Mouse (Mus musculus) embryonic fibroblast, embryonic 13.5 days (primary cell): ENCODE measurements around the gene Nhlrc2. TPM values are rescaled to one million over a fixed set of nuclear protein-coding genes. Genes with fewer than 3 reads are reported as not detected.

Source experiments
- H3K27ac ChIP-seq: 2 replicates; pipeline ENCODE4 v1.5.1; 2012; ENCODE audit warnings: low read length, control low read depth, inconsistent platforms; ENCODE audit not compliant: insufficient read depth
- H3K4me1 ChIP-seq: 2 replicates; pipeline ENCODE4 v1.6.1; 2011; ENCODE audit warnings: low read length; ENCODE audit not compliant: control insufficient read depth, insufficient read depth
- H3K4me3 ChIP-seq: 2 replicates; pipeline ENCODE4 v1.5.1; 2011; ENCODE audit warnings: mild to moderate bottlenecking, control low read depth, low read length; ENCODE audit not compliant: insufficient read depth
- CTCF ChIP-seq: IDR thresholded peaks from 2 replicates; pipeline ENCODE4 v1.5.1; 2011; ENCODE audit warnings: mild to moderate bottlenecking, control low read depth, low read length, moderate library complexity, borderline replicate concordance; ENCODE audit not compliant: insufficient read depth
- POLR2A ChIP-seq: IDR thresholded peaks from 2 replicates; pipeline ENCODE4 v1.6.1; 2011; ENCODE audit warnings: low read depth, mild to moderate bottlenecking, control low read depth, low read length, moderate library complexity
- polyA plus RNA-seq: library from polyadenylated mRNA; stranded (reverse); fragments of >200 nt; gene quantifications from 2 replicates; pipeline ENCODE4 v1.2.4, GENCODE M21; 2011; ENCODE audit warnings: low read depth; ENCODE audit not compliant: missing spikeins, insufficient read length

Nhlrc2 gene
- polyA plus RNA-seq, 1 experiment, result 20.2 TPM

- TF ChIP-seq CTCF (no peak), POLR2A (no peak)
- H3K27ac ChIP-seq, result no peak overlapping the region
- no peaks in the 10 kb centered on the region for H3K4me1 ChIP-seq
- H3K4me3 ChIP-seq, result no peak overlapping the region
Observed at GRCm38 (mm10) chr19:56619546-56619945, 71.5 kb downstream of the Nhlrc2 start.

- Histone ChIP-seq H3K27ac (no peak overlapping the region), H3K4me1 (no peaks in the 10 kb centered on the region), H3K4me3 (no peak overlapping the region)
- TF ChIP-seq POLR2A (no peak), CTCF (no peak)
Observed at GRCm38 (mm10) chr19:56621876-56622275, 73.8 kb downstream of the Nhlrc2 start.

DNA sequence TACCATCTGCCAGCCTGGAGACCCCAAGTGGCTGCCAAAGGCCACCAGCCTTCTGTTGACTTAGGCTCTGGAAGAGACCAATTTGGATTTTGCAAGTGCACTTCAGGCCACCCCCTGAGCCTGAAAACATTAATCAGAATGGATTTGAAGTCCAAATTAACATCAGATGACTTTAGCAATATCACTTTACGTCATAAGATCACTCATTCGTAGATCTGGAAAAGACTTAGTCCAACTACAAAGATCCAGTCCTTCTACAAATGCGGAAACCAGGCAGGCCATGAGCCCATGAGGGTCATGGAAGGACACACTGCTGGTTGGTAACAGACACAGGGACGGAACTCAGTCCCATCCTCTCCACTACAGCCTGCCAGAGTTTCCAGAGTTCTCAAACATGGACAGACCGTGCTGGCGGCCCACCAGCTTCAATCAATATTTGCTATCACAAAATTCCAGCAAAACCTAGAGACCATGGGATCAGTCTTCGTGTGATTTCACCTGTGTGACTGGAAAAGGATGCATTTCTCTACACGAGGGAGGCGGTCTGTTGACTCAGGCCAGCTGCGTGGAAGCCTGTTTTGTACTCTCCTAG lies 79.9 kb downstream of the Nhlrc2 start:
- no peaks in the 10 kb centered on the region for H3K4me1 ChIP-seq
- TF ChIP-seq CTCF (no peak), POLR2A (no peak)
- no peak overlapping the region for H3K4me3 ChIP-seq
- no peak overlapping the region for H3K27ac ChIP-seq

DNA sequence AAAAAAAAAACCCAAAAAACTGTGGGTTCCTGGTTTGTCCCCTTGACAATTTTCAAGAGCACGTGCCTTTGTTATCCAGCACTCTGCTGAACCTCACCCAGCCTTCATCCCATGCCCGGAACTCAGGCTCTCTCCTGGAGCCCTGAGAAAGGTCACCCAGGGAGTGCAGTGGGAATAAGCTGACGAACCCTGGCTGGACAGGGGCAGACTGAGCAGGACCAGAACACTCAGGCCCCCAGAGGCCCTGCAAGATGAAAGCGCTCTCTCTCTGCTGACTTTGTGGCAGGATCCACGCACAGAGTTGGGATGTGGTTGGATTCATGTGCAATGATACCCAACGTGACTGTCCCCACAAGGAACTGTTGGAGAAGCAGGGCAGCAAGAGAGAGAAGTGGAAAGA lies 81.6 kb downstream of the Nhlrc2 start:
- no peak overlapping the region for H3K27ac ChIP-seq
- no peak overlapping the region for H3K4me3 ChIP-seq
- no peak for TF ChIP-seq POLR2A
- no peak for TF ChIP-seq CTCF
- H3K4me1 ChIP-seq, result no peaks in the 10 kb centered on the region

GRCm38 (mm10) chr19:56631017-56631416 lies 83.0 kb downstream of the Nhlrc2 start:
- no peaks in the 10 kb centered on the region for H3K4me1 ChIP-seq
- no peak for TF ChIP-seq CTCF
- no peak for TF ChIP-seq POLR2A
- H3K27ac ChIP-seq, result no peak overlapping the region
- no peak overlapping the region for H3K4me3 ChIP-seq

GRCm38 (mm10) chr19:56631451-56631901 lies 83.4 kb downstream of the Nhlrc2 start:
- TF ChIP-seq CTCF, result no peak
- TF ChIP-seq POLR2A, result no peak
- no peaks in the 10 kb centered on the region for H3K4me1 ChIP-seq
- no peak overlapping the region for H3K27ac ChIP-seq
- H3K4me3 ChIP-seq, result no peak overlapping the region

DNA sequence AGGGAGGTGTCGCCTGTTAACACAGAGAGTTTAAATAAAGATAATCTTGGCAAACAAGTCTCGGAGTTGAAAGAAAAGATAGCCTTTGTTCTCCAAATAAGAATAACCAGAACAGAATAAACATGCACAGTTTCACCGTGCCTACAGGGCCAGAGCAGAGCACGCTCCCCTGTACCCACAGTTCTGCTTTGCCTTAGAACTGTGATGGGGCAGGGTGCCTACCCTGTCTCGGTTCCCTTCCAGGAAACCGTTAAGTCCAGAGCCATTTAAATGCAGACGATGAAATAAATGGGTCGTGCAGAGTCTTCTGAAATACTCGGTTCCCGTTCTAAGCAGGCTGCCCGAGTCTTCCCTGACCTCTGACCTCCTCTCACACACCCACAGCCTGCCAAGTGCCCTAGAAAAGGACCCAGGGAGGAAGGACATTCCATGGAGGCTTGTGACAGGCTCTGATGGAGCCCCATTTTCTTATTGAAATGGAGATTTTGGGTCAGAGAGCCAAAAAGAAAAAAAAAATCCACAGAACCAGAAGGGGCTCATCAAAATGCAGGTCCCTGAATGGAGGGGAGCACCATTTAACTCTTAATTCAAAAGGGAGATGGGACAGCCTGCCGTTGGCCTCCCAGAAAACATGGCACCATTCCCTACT lies 89.1 kb downstream of the Nhlrc2 start:
- Histone ChIP-seq H3K27ac (no peak overlapping the region), H3K4me3 (no peak overlapping the region), H3K4me1 (no peaks in the 10 kb centered on the region)
- no peak for TF ChIP-seq POLR2A
- no peak for TF ChIP-seq CTCF

DNA sequence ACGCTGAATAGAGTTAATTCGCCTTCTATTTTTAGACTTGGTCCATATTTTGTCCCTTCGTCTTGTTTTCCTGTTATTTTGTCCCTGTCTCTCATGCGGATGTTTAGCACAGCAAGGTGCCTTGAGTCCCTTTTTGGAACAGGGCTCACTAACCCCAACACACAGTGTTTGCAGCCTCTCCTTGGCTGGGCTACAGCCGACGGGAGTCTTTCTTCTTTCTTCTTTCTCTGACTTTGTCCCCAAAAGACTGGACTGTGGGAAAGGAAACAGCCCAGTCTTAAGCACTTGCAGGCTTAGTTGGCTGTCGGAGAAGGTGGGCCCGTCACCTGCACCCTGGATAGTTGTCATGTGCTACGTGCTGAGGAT lies 89.6 kb downstream of the Nhlrc2 start:
- Histone ChIP-seq H3K4me1 (no peaks in the 10 kb centered on the region), H3K27ac (no peak overlapping the region), H3K4me3 (no peak overlapping the region)
- TF ChIP-seq POLR2A (no peak), CTCF (no peak)

DNA sequence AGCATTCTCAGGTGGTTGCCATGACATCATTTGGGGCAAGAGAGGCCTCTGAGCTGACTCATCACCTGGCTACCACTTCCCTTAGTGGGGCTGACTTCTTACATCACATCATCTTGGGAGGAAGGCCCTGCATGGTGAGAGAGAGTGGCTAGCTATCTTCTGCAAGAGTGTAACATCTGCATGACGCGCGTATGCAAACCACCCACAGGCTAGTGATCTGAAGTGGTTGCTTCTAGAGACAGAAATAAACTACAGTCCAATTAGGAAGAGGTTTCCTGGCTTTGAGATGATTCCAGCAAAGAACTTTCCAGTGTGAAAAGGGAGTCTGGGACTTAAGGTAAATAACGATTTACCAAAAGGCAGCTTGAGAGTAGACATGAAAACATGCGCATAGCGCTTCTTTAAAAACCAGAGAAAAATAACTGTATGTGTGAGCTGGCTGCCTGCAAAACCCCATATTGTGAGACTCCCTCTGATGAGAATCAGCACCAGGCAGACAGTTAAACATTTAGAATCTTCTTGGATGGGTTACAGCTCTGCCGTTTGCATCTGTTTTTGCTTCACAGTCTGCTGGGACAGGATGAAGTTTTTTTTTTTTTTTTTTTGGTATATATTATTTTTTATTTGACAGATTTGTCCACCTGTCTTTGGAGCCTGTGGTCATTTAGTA lies 99.5 kb downstream of the Nhlrc2 start:
- H3K4me1 ChIP-seq, result peaks cover 7% of the 10 kb centered on the region; the same call in 1 of the 2 replicates
- H3K4me3 ChIP-seq, result no peak overlapping the region
- TF ChIP-seq CTCF (no peak), POLR2A (no peak)
- H3K27ac ChIP-seq, result no peak overlapping the region

DNA sequence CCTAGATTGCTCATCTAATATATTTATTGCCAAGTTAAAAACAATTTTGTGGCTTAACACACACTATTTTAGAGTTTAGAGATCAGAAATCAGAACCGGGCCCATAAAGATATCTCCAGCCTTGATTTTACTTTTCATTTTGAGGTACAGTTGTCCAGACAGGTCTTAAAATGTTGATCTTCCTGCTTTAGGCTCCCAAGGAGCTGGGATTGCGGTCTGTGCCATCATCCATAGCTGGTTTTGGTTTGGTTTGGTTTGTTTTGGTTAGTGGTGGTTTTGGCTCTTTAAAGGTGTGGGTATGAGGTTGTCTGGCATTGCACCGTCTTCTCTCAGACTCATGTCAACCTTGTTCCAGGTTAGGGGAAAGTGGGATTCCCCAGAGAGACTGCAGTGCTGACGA lies 103.2 kb downstream of the Nhlrc2 start:
- no peak overlapping the region for H3K27ac ChIP-seq
- TF ChIP-seq CTCF, result no peak
- H3K4me1 ChIP-seq, result peaks cover 7% of the 10 kb centered on the region; the same call in 1 of the 2 replicates
- no peak overlapping the region for H3K4me3 ChIP-seq
